Comparison of ENCODE assay signal across 27 mouse cellular contexts in the genomic region with DNA sequence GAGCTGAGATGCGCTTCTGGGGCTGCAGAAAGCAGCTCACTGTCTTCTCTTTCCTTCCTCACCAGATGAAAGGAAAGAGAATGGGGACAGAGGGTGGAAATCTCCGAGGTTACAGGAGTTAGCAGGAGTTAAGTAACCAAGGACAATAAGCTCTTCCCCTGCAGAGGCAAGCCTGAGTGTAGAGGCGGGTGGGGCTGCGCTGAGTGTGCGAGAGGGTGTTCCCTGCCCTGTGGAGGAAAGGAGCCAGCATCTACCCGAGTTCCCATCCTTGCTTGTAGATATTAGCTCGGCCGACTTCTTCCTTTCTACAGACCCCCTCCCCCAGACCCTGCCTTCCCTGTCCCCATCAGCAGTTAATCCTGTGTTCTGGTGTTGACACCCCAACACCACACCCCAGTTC. TPM values are rescaled to one million over a fixed set of nuclear protein-coding genes. Genes with fewer than 3 reads are reported as not detected.
"Had no signal": no experiment of that assay in that cellular context is flagged by ENCODE, and none has a peak within 500 bp of the region (broad histone marks: within the 10 kb centered on the region; RNA-seq: fewer than 3 reads in every experiment).

No protein-coding gene starts in this region.

- ATAC-seq: liver, postnatal 0 days; lung, postnatal 0 days; midbrain, embryonic 13.5 days; midbrain, embryonic 15.5 days had no signal

- H3K27ac ChIP-seq: lung, embryonic 15.5 days; macrophage; midbrain, embryonic 13.5 days; midbrain, embryonic 15.5 days; neural tube, embryonic 12.5 days had no signal

- DNase-seq: liver, postnatal 0 days; lung, adult 2 months; lung, postnatal 14 days; lung, postnatal 36 days; retina, postnatal 1 day; right cerebral cortex, adult 18-20 months; right cerebral cortex, postnatal 25 days; right cerebral cortex, postnatal 4 days; spleen, adult 18-20 months; thymus, postnatal 14 days; thymus, postnatal 36 days had no signal

- H3K9ac ChIP-seq: liver, postnatal 0 days; lung, embryonic 15.5 days; midbrain, embryonic 13.5 days; midbrain, embryonic 15.5 days; neural tube, embryonic 12.5 days had no signal

- H3K4me1 ChIP-seq: lung, embryonic 15.5 days; megakaryocyte, embryonic 14.5 days; neural tube, embryonic 12.5 days had no signal

- H3K9me3 ChIP-seq: lung, embryonic 15.5 days; megakaryocyte, embryonic 14.5 days; midbrain, embryonic 13.5 days; midbrain, embryonic 15.5 days; neural tube, embryonic 12.5 days had no signal

- H3K4me3 ChIP-seq: lung, embryonic 15.5 days; megakaryocyte, embryonic 14.5 days; midbrain, embryonic 13.5 days; midbrain, embryonic 15.5 days; neural tube, embryonic 12.5 days had no signal

- H3K36me3 ChIP-seq: lung, embryonic 15.5 days; midbrain, embryonic 13.5 days; midbrain, embryonic 15.5 days; neural tube, embryonic 12.5 days had no signal

- H3K27me3 ChIP-seq: neural tube, embryonic 12.5 days had no signal

RNA-seq across cellular contexts. Expression of gene Krt12, which starts 23.2 kb away (rescaled TPM):
- total RNA-seq: megakaryocyte progenitor cell, adult 5-6 weeks; monocyte, adult 5-6 weeks had no signal
- polyA plus RNA-seq: liver, postnatal 0 days; lung, postnatal 0 days; macrophage; midbrain, embryonic 11.5 days; neural tube, embryonic 12.5 days; neural tube, embryonic 14.5 days; stomach, embryonic 14.5 days; testis, adult 2 months had no signal

RNA-seq across cellular contexts. Expression of gene Krt28, which starts 24.1 kb away (rescaled TPM):
- total RNA-seq: megakaryocyte progenitor cell, adult 5-6 weeks; monocyte, adult 5-6 weeks had no signal
- polyA plus RNA-seq: liver, postnatal 0 days; macrophage; small intestine, adult 2 months; stomach, embryonic 14.5 days had no signal

RNA-seq across cellular contexts. Expression of gene Krt20, which starts 39.1 kb away (rescaled TPM):
- total RNA-seq: megakaryocyte progenitor cell, adult 5-6 weeks; midbrain, postnatal 0 days; monocyte, adult 5-6 weeks had no signal
- polyA plus RNA-seq: lung, adult 2 months; macrophage; midbrain, embryonic 13.5 days had no signal

RNA-seq across cellular contexts. Expression of gene Krt27, which starts 47.9 kb away (rescaled TPM):
- total RNA-seq: megakaryocyte progenitor cell, adult 5-6 weeks; monocyte, adult 5-6 weeks had no signal
- polyA plus RNA-seq: liver, postnatal 0 days; lung, adult 2 months; lung, embryonic 15.5 days; lung, postnatal 0 days; macrophage; midbrain, embryonic 11.5 days; midbrain, embryonic 13.5 days; neural tube, embryonic 12.5 days; neural tube, embryonic 14.5 days; small intestine, adult 2 months; stomach, embryonic 14.5 days; stomach, embryonic 16.5 days; testis, adult 2 months had no signal
